Mouse (Mus musculus) layer of hippocampus, postnatal 36 days (tissue): ENCODE results near the gene Kcnq4. TPM values are rescaled to one million over a fixed set of nuclear protein-coding genes. Genes with fewer than 3 reads are reported as not detected.

Experiments used
- DNase-seq, 2 experiments: peaks; one replicate each; pipeline ENCODE4 v3.0.0; 2022
- total RNA-seq, 2 experiments: library from RNA; stranded (reverse); gene quantifications; 2 replicates each; pipeline ENCODE4 v1.2.3; 2021

Kcnq4 gene
- total RNA-seq, 2 experiments from 2014 or later = 4.7 to 4.8 TPM

- DNase-seq = no peak
Measured at GRCm38 (mm10) chr4:120721574-120721973, 26.8 kb downstream of the Kcnq4 start.

GRCm38 (mm10) chr4:120719152-120719551 is 29.3 kb downstream of the Kcnq4 start:
- no peak for DNase-seq

- peak; percentile 36 to 37 for DNase-seq
Measured at GRCm38 (mm10) chr4:120717591-120717990, 30.8 kb downstream of the Kcnq4 start.

GRCm38 (mm10) chr4:120716765-120717164 is 31.6 kb downstream of the Kcnq4 start:
- DNase-seq = no peak

GRCm38 (mm10) chr4:120716141-120716571 is 32.3 kb downstream of the Kcnq4 start:
- no peak for DNase-seq

- DNase-seq = peak in 1 of 2 experiments; percentile 31
Measured at GRCm38 (mm10) chr4:120713856-120714497, 34.4 kb downstream of the Kcnq4 start.

GRCm38 (mm10) chr4:120713021-120713420 is 35.4 kb downstream of the Kcnq4 start:
- DNase-seq = no peak

- no peak for DNase-seq
Measured at GRCm38 (mm10) chr4:120712236-120712635, 36.2 kb downstream of the Kcnq4 start.

GRCm38 (mm10) chr4:120702511-120702910 is 45.9 kb downstream of the Kcnq4 start:
- no peak for DNase-seq

- DNase-seq = no peak
Measured at GRCm38 (mm10) chr4:120702056-120702455, 46.4 kb downstream of the Kcnq4 start.

- DNase-seq = no peak
Measured at GRCm38 (mm10) chr4:120701180-120701579, 47.2 kb downstream of the Kcnq4 start.

GRCm38 (mm10) chr4:120697799-120698484 is 50.5 kb downstream of the Kcnq4 start:
- no peak for DNase-seq

- DNase-seq = no peak
Measured at GRCm38 (mm10) chr4:120697353-120697752, 51.1 kb downstream of the Kcnq4 start.

GRCm38 (mm10) chr4:120692717-120693116 is 55.7 kb downstream of the Kcnq4 start:
- DNase-seq = peak in 1 of 2 experiments; percentile 59

- DNase-seq = no peak
Measured at GRCm38 (mm10) chr4:120689317-120689716, 59.1 kb downstream of the Kcnq4 start.

- no peak for DNase-seq
Measured at GRCm38 (mm10) chr4:120687282-120687681, 61.1 kb downstream of the Kcnq4 start.

- DNase-seq = no peak
Measured at GRCm38 (mm10) chr4:120683278-120683997, 65.0 kb downstream of the Kcnq4 start.

GRCm38 (mm10) chr4:120682168-120682567 is 66.2 kb downstream of the Kcnq4 start:
- peak; percentile 50 to 51 for DNase-seq

- no peak for DNase-seq
Measured at GRCm38 (mm10) chr4:120680953-120681352, 67.5 kb downstream of the Kcnq4 start.

GRCm38 (mm10) chr4:120675640-120676039 is 72.8 kb downstream of the Kcnq4 start:
- DNase-seq = no peak

GRCm38 (mm10) chr4:120674775-120675451 is 73.5 kb downstream of the Kcnq4 start:
- no peak for DNase-seq

GRCm38 (mm10) chr4:120673606-120674005 is 74.8 kb downstream of the Kcnq4 start:
- DNase-seq = no peak

GRCm38 (mm10) chr4:120671046-120671445 is 77.4 kb downstream of the Kcnq4 start:
- DNase-seq = no peak
